Mouse (Mus musculus): Measurements from ENCODE around the gene Setd1b.

- TF ChIP-seq CTCF (IDR thresholded peaks at IDR 0.05; ENCODE audit: low read depth) = no peak
- TF ChIP-seq EP300 (IDR thresholded peaks at IDR 0.05; ENCODE audit: low read depth) = no peak
These were observed 38.4 kb upstream of the Setd1b start for GRCm38 (mm10) chr5:123103556-123103955.
